Mouse (Mus musculus): ENCODE measurements at regions not wholly inside any gene's neighbourhood (a gene's known extent, or its start where the extent isn't known, plus 50 kb on each side); places are given as distances from the start of the nearest gene placed in this dataset.

DNA sequence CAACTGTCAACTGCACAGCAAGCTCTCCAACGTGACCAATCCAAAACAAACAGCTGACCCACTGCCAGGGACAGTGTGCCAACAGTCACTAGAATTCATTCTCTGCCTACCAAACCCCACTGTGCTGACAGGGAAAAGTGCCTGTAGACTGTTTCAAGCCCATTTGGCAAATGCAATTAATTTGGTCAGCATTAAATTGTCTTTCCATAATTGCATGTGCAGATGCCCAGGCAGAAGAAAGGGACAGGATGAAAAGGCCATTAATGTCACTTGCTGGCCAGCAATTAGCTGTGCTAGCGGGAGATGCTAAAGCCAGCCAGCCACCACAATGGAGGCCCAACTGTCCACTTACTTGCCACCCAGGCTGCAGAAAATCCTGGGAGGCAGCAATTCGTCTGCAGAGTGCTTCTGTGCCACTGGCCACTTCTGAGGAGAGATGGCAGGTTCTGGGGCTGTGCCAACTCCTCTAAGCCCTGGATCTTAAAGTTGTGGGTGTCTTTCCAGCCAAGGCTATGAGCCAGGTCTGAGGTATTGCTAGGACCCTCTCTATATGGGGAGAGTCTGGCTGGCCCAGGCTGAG is 108.8 kb upstream of the Kdm8 start:
- Histone ChIP-seq H3K79me3 (ENCODE audit: low read depth) (no peaks in the 10 kb centered on the region), H3K27me3 (ENCODE audit: control insufficient read depth, insufficient read depth, insufficient read length) (no peaks in the 10 kb centered on the region), H3ac (ENCODE audit: control insufficient read depth, insufficient read length, low read depth) (no peak overlapping the region), H3K79me2 (ENCODE audit: control insufficient read depth, insufficient read depth) (no peaks in the 10 kb centered on the region), H3K36me3 (ENCODE audit: control insufficient read depth, insufficient read depth) (no peaks in the 10 kb centered on the region), H3K4me3 (ENCODE audit: insufficient read depth, poor library complexity, severe bottlenecking) (no peak overlapping the region)
- TF ChIP-seq MAX (IDR thresholded peaks at IDR 0.05): no peak
- no peak for TF ChIP-seq CEBPB (IDR thresholded peaks at IDR 0.05; ENCODE audit: low read depth)

DNA sequence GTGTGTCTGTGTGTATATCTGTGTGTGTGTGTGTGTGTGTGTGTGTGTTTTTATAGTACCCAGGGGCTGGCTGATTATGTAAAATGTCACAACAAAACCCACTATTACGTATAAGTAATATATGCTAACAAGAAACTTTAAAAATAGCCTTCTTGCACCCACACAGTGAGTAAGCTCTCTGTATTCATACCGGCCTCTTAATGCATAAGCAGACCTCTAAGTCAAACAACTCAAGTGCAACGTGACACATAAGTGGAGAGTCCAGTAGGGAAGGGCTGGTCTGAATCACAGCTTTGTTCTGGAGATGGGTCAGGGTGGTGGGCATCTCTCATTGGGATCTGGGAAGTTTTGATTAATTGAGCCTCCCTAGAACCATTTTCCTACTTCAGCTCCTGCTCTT is 107.7 kb upstream of the Kdm8 start:
- no peaks in the 10 kb centered on the region for H3K27me3 ChIP-seq (ENCODE audit: control insufficient read depth, insufficient read depth, insufficient read length)
- H3K4me3 ChIP-seq (ENCODE audit: insufficient read depth, poor library complexity, severe bottlenecking): no peak overlapping the region
- H3ac ChIP-seq (ENCODE audit: control insufficient read depth, insufficient read length, low read depth): no peak overlapping the region
- TF ChIP-seq MYOD1 (IDR thresholded peaks at IDR 0.05; ENCODE audit: control insufficient read depth, insufficient read length, low read depth) (no peak), CEBPB (IDR thresholded peaks at IDR 0.05; ENCODE audit: low read depth) (no peak), MYOG (IDR thresholded peaks at IDR 0.05; ENCODE audit: control insufficient read depth, extremely low read depth, insufficient read length) (no peak), CTCF (IDR thresholded peaks at IDR 0.05; ENCODE audit: control insufficient read depth, insufficient read depth, insufficient read length) (no peak), USF1 (IDR thresholded peaks at IDR 0.05; ENCODE audit: low read depth) (no peak), MAX (IDR thresholded peaks at IDR 0.05) (no peak), FOSL1 (IDR thresholded peaks at IDR 0.05; ENCODE audit: insufficient read depth, low read length, poor library complexity, severe bottlenecking) (no peak)
- H3K79me3 ChIP-seq (ENCODE audit: low read depth): no peaks in the 10 kb centered on the region
- H3K36me3 ChIP-seq (ENCODE audit: control insufficient read depth, insufficient read depth): no peaks in the 10 kb centered on the region
- no peaks in the 10 kb centered on the region for H3K79me2 ChIP-seq (ENCODE audit: control insufficient read depth, insufficient read depth)

GRCm38 (mm10) chr7:125338177-125338751 is 106.2 kb upstream of the Kdm8 start:
- H3K79me3 ChIP-seq (ENCODE audit: low read depth): no peaks in the 10 kb centered on the region
- no peaks in the 10 kb centered on the region for H3K27me3 ChIP-seq (ENCODE audit: control insufficient read depth, insufficient read depth, insufficient read length)
- TF ChIP-seq CEBPB (IDR thresholded peaks at IDR 0.05; ENCODE audit: low read depth) (no peak), MAX (IDR thresholded peaks at IDR 0.05) (no peak), MYOD1 (IDR thresholded peaks at IDR 0.05; ENCODE audit: control insufficient read depth, insufficient read length, low read depth) (no peak), USF1 (IDR thresholded peaks at IDR 0.05; ENCODE audit: low read depth) (no peak), CTCF (IDR thresholded peaks at IDR 0.05; ENCODE audit: control insufficient read depth, insufficient read depth, insufficient read length) (no peak), MYOG (IDR thresholded peaks at IDR 0.05; ENCODE audit: control insufficient read depth, extremely low read depth, insufficient read length) (no peak), FOSL1 (IDR thresholded peaks at IDR 0.05; ENCODE audit: insufficient read depth, low read length, poor library complexity, severe bottlenecking) (no peak)
- no peaks in the 10 kb centered on the region for H3K79me2 ChIP-seq (ENCODE audit: control insufficient read depth, insufficient read depth)
- H3ac ChIP-seq (ENCODE audit: control insufficient read depth, insufficient read length, low read depth): no peak overlapping the region
- H3K36me3 ChIP-seq (ENCODE audit: control insufficient read depth, insufficient read depth): no peaks in the 10 kb centered on the region
- no peak overlapping the region for H3K4me3 ChIP-seq (ENCODE audit: insufficient read depth, poor library complexity, severe bottlenecking)

GRCm38 (mm10) chr7:125340326-125340905 is 104.1 kb upstream of the Kdm8 start:
- Histone ChIP-seq H3ac (ENCODE audit: control insufficient read depth, insufficient read length, low read depth) (no peak overlapping the region), H3K79me2 (ENCODE audit: control insufficient read depth, insufficient read depth) (no peaks in the 10 kb centered on the region), H3K4me3 (ENCODE audit: insufficient read depth, poor library complexity, severe bottlenecking) (no peak overlapping the region), H3K79me3 (ENCODE audit: low read depth) (no peaks in the 10 kb centered on the region), H3K36me3 (ENCODE audit: control insufficient read depth, insufficient read depth) (no peaks in the 10 kb centered on the region), H3K27me3 (ENCODE audit: control insufficient read depth, insufficient read depth, insufficient read length) (no peaks in the 10 kb centered on the region)
- no peak for TF ChIP-seq CTCF (IDR thresholded peaks at IDR 0.05; ENCODE audit: control insufficient read depth, insufficient read depth, insufficient read length)
- no peak for TF ChIP-seq MYOD1 (IDR thresholded peaks at IDR 0.05; ENCODE audit: control insufficient read depth, insufficient read length, low read depth)
- no peak for TF ChIP-seq CEBPB (IDR thresholded peaks at IDR 0.05; ENCODE audit: low read depth)
- no peak for TF ChIP-seq MAX (IDR thresholded peaks at IDR 0.05)
- no peak for TF ChIP-seq USF1 (IDR thresholded peaks at IDR 0.05; ENCODE audit: low read depth)
- no peak for TF ChIP-seq FOSL1 (IDR thresholded peaks at IDR 0.05; ENCODE audit: insufficient read depth, low read length, poor library complexity, severe bottlenecking)
- TF ChIP-seq MYOG (IDR thresholded peaks at IDR 0.05; ENCODE audit: control insufficient read depth, extremely low read depth, insufficient read length): no peak

- H3K27me3 ChIP-seq (ENCODE audit: control insufficient read depth, insufficient read depth, insufficient read length): no peaks in the 10 kb centered on the region
- no peaks in the 10 kb centered on the region for H3K79me3 ChIP-seq (ENCODE audit: low read depth)
- TF ChIP-seq MYOD1 (IDR thresholded peaks at IDR 0.05; ENCODE audit: control insufficient read depth, insufficient read length, low read depth) (no peak), MAX (IDR thresholded peaks at IDR 0.05) (no peak), FOSL1 (IDR thresholded peaks at IDR 0.05; ENCODE audit: insufficient read depth, low read length, poor library complexity, severe bottlenecking) (no peak), CEBPB (IDR thresholded peaks at IDR 0.05; ENCODE audit: low read depth) (no peak), CTCF (IDR thresholded peaks at IDR 0.05; ENCODE audit: control insufficient read depth, insufficient read depth, insufficient read length) (no peak), MYOG (IDR thresholded peaks at IDR 0.05; ENCODE audit: control insufficient read depth, extremely low read depth, insufficient read length) (no peak), USF1 (IDR thresholded peaks at IDR 0.05; ENCODE audit: low read depth) (no peak)
- H3K36me3 ChIP-seq (ENCODE audit: control insufficient read depth, insufficient read depth): no peaks in the 10 kb centered on the region
- H3K4me3 ChIP-seq (ENCODE audit: insufficient read depth, poor library complexity, severe bottlenecking): no peak overlapping the region
- no peaks in the 10 kb centered on the region for H3K79me2 ChIP-seq (ENCODE audit: control insufficient read depth, insufficient read depth)
- H3ac ChIP-seq (ENCODE audit: control insufficient read depth, insufficient read length, low read depth): no peak overlapping the region
These were observed 94.9 kb upstream of the Kdm8 start for GRCm38 (mm10) chr7:125349606-125350005.

All from C2C12 (cell line).